Mouse (Mus musculus) frontal cortex, postnatal 25 days (tissue): ENCODE data around the gene Gdap2.

Source experiments
- DNase-seq, 2 experiments: peaks; one replicate each; pipeline ENCODE4 v3.0.0; 2022; ENCODE audit warnings: low spot score in 2 of 2

Gene Gdap2

GRCm38 (mm10) chr3:100246286-100246825 lies 84.2 kb downstream of the Gdap2 start:
- DNase-seq, result no peak
